Mouse (Mus musculus) megakaryocyte, embryonic 14.5 days (primary cell): Measurements from ENCODE around the gene Npepl1.

Experiments
- FLI1 ChIP-seq: IDR thresholded peaks from 2 replicates; pipeline ENCODE4 v1.6.1; 2012; ENCODE audit warnings: low read length, inconsistent platforms, mixed read lengths
- GATA1 ChIP-seq: IDR thresholded peaks from 3 replicates; pipeline ENCODE4 v1.6.1; 2012; ENCODE audit warnings: mixed read lengths, low read length, inconsistent platforms, borderline replicate concordance

GRCm38 (mm10) chr2:174082380-174082918, 27.7 kb upstream of the Npepl1 start:
- TF ChIP-seq GATA1 (no peak), FLI1 (no peak)
